ENCODE assay signal across 15 mouse cellular contexts in genomic region chr6:6133556-6134050, GRCm38 (mm10).
"Had no signal": no experiment of that assay in that cellular context is flagged by ENCODE, and none has a peak within 500 bp of the region (broad histone marks: within the 10 kb centered on the region; RNA-seq: fewer than 3 reads in every experiment).

No protein-coding gene starts in this region.

- DNase-seq: kidney, postnatal 14 days; left cerebral cortex, postnatal 4 days; lung, adult 2 months; lung, postnatal 36 days; midbrain, embryonic 14.5 days; right cerebral cortex, adult 18-20 months; right cerebral cortex, postnatal 25 days; thymus, postnatal 36 days had no signal

- H3K27me3 ChIP-seq: limb, embryonic 13.5 days; neural tube, embryonic 15.5 days had no signal

- H3K36me3 ChIP-seq: neural tube, embryonic 15.5 days had no signal

- H3K27ac ChIP-seq: layer of hippocampus, adult 2 months; limb, embryonic 13.5 days; liver, embryonic 14.5 days; neural tube, embryonic 15.5 days had no signal

- H3K9me3 ChIP-seq: neural tube, embryonic 15.5 days had no signal

- H3K4me1 ChIP-seq: limb, embryonic 13.5 days; neural tube, embryonic 15.5 days had no signal

- H3K4me2 ChIP-seq: limb, embryonic 13.5 days; neural tube, embryonic 15.5 days had no signal

- H3K9ac ChIP-seq: limb, embryonic 13.5 days; liver, embryonic 14.5 days; neural tube, embryonic 15.5 days had no signal

- ATAC-seq: intestine, postnatal 0 days; lung, postnatal 0 days had no signal

- H3K4me3 ChIP-seq: layer of hippocampus, adult 2 months; limb, embryonic 13.5 days; myocyte; neural tube, embryonic 15.5 days had no signal
